Mouse (Mus musculus) urinary bladder, postnatal 4 days (tissue): ENCODE results near the gene Kmt2d.
"Not testable (repeated sequence)": the region's sequence is repeated elsewhere in the genome, so short reads cannot be mapped to it uniquely, and the experiment has no call there.

Source experiments
- DNase-seq, 2 experiments: peaks; one replicate each; pipeline ENCODE4 v3.0.0; 2021 to 2022; ENCODE audit warnings: low spot score in 2 of 2

Gene Kmt2d

DNA sequence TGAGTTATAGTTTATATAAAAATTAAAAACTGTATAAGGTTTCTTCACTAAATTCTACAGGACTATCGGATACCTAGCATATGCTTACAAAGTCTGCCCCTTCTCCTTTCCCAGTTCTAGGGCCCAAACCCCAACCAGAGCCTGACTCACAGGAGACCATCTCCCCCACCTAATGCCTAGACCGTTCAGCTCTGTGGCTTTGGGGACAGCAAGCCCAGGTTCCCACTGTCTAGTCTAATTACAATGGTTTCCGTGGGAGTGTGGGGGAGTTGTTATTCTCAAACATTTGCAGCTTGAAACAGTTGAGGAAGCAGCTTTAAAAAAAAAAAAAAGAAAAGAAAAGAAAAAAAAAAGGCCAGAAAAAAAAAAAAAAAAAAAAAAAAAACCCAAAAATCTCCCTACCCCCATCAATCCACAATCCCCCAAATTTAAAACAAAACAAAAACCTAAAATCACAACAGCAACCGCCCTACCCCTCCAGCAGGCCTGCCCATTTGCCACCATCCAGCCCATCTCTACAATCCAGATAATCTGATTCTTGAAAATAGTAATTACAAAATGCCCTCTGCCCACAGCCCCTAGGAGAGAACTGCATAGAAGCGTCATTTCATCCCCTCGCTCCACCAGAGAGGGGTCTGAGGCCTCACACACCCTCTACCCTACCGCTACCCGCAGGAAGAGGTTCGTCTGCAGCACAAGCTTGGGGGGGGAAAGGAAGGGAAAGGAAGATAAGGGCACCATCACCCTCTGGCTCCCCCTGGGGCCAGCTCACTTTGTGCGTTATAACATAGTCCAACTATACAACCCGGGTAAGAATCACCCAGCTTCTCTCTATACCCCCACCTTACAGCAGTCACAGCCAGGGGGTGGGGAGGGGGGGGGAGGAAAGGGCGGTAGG lies 38.6 kb downstream of the Kmt2d start:
- DNase-seq: no peak

DNA sequence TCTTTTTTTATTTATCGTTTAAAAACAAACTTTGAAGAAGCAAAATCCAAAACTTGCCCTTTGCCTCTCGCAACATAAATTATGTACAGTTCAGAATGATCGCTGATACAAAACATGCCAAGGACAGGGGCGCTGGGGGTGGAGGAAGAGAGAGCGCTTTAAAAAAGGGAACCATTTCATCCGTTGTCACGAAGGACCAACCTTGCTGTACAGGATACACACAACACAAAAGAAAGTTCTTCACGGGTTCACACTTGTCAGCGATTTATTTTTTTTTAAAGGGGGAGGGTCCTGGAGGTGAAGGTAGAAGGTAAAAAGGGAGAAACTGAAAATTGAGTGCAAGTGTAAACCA lies 39.3 kb downstream of the Kmt2d start:
- DNase-seq: no peak

DNA sequence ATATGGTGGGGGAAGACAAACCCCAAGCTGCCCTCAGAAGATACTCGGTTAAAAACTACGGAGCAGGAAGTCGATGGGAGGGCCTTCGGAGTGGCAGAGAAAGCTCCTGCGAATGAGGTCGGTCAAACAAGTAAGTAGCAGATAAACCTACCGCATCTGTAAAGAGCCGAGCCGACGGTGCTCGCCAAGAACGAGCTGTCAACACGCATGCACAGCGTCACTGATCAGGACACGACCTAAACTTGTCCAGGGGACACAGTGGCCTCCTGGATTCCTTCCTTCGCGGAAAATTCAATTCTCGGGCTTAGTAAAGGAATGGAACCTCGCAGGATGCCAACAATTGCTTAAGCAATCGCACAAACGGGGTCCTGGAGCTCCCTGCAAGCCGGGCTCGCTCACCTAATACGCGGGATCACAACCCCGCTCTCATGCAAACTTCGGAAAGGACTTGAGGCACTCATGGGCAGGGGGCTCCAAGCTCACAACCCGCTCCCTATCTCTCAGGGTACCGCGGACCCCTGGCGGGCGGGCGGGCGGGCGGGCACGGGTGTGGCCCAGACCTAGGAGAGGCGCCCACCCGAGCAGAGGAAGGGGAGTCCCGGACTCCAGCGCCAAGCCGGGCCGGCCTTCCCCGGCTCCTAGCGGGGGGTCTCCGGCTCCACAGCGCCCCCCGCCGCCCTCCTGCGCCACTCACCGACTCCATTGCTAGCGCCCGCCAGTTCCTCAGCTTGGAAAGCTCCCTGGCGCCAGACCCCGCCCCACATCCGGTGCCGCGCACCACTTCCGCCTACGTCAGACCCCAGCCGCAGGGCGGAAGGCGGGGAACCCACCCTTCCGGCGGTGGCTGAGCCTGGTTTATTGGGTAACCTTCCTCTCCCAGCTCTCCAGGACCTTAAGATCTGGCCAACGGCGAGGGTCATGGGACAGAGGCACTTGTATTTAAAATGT lies 40.0 kb downstream of the Kmt2d start, which contains the start of gene Prkag1:
Prkag1 (minus strand) TSS at position 786 of the 948 bp plus-strand sequence.
- peak; percentile 97 for DNase-seq

DNA sequence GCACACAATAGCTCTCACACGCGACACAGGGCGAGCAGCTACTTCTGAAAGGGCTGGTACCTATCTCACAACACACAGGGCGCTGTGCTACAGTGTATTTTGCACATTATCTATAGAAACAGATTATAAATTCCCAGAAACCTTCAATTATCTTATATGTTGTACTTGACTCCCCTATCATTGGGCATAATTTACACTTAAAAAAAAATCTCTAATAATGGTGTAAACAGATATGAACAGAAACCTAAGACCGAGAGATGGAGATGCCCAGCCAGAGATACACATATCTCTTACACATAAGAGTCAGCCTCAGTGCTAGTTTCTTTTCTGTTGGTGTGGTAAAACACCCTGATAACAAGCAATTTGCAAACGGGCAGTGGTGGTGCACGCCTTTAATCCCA lies 43.4 kb downstream of the Kmt2d start:
- DNase-seq: no peak

DNA sequence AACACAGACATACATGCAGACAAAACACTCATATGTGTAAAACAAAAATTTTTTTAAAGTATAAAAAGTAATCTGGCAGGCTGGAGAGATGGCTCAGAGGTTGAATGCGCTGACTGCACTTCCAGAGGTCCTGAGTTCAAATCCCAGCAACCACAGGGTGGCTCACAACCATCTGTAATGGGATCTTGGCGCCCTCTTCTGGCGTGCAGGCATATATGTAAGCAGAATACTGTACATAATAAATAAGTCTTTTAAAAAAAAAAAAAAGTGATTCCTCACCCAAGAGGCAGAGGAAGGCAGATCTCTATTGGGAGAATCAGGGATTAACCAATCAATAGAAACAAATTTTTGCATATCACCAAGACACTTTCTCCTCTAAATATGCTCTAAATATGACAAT lies 47.6 kb downstream of the Kmt2d start:
- DNase-seq: no peak

DNA sequence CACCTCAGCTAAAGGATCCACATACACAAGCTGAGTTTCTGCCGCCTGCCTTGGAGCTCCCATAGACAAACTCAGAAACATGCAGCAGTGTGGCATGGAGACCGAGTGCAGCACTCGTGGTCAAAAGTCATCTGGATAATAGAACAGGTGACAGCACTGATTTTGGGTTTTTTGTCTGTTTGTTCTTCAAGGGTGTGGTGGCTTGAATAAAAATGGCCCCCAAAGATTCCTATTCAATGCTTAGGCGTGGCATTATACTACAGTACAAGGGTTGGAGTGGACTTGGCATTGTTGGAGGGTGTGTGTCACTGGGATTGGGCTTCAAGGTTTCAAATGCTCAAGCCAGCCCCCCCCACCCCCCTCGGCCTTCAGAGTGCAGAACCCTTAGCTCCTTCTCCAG lies 48.9 kb downstream of the Kmt2d start:
- DNase-seq: no peak

- no peak for DNase-seq
Measured at GRCm38 (mm10) chr15:98821403-98821802, 49.6 kb downstream of the Kmt2d start.

GRCm38 (mm10) chr15:98820937-98821336 lies 50.1 kb downstream of the Kmt2d start:
- no peak for DNase-seq

- DNase-seq: no peak
Measured at GRCm38 (mm10) chr15:98818171-98818570, 52.8 kb downstream of the Kmt2d start.

- no peak for DNase-seq
Measured at GRCm38 (mm10) chr15:98812741-98813424, 58.1 kb downstream of the Kmt2d start.

- DNase-seq: not testable (repeated sequence)
Measured at GRCm38 (mm10) chr15:98810212-98810611, 60.8 kb downstream of the Kmt2d start.

GRCm38 (mm10) chr15:98809390-98809789 lies 61.6 kb downstream of the Kmt2d start, which contains the start of gene Ddn:
Gene Ddn, minus strand, starts transcription at chr15:98809490.
- DNase-seq: no peak

GRCm38 (mm10) chr15:98808651-98809134 lies 62.3 kb downstream of the Kmt2d start:
- DNase-seq: no peak

GRCm38 (mm10) chr15:98807895-98808650 lies 62.9 kb downstream of the Kmt2d start:
- no peak for DNase-seq

DNA sequence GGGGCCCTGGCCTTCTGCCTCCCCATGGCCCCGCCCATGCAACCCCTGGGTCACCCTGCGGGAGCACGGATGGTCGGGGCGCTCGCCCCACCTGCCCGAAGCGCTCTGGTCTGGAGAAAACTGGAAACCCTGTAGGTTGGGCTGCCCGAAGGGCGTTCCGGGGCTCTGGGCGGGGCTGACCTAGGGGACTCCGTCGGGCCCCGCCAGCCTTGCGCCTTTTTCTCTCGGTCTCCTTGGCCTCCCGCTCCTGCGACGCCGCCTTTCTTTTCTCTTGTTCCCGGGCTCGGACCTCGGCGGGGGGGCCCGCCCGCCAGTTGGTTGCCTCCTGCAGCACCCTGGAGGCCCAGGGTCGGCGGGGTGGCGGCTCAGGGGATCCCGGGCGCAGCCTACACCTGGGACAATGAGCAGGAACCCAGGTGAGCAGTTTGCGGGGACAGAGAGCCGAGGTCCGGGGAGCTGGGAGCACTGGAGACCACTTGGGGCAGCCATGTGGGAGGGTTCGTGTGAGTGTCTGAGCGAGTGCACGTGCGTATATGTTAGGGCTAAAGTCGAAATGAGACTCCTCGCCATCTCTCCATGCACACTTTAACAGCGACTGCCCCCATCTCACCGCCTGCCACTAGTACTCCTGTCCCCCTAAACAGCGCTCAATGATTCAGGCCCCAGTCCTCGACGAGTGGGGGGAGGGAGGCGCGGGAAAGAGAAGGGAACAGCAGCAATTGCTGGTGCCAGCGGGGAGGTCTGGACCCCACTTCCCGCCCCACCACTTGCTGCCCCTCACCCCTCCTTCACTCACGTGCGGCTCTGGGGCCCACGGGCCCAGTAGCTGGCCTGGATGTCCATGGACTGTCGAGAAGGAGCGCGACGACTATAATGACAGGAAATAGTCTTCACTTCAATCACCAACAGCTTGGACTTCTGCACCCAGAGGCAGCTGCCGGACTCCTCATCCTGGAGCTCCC lies 63.9 kb downstream of the Kmt2d start:
- no peak for DNase-seq

GRCm38 (mm10) chr15:98806071-98806808 lies 64.8 kb downstream of the Kmt2d start:
- no peak for DNase-seq

- peak; percentile 66 to 77 for DNase-seq
Measured at GRCm38 (mm10) chr15:98805324-98806040, 65.5 kb downstream of the Kmt2d start.

DNA sequence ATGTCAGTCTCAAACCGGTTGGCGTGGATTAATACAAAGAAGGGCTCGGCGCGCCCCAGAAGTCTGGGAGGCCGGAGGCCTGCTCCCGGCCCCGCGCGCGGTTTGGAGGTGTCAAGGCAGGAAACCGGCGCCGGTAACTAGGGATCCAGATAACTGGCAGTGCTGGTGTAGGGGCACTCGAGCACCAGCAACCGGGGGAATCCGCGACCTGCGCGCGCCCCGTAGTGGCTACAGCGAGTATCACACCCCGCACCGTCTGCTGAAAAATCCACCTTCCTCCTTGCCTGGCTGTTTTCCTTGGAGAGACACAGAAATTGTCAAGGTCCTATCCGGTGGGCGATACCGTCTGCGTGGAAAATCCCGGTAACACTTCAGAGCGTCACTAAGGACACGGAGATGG lies 67.0 kb downstream of the Kmt2d start:
- peak; percentile 68 to 84 for DNase-seq
